Mouse (Mus musculus): ENCODE results near the gene Lce1f. TPM values are rescaled to one million over a fixed set of nuclear protein-coding genes. Genes with fewer than 3 reads are reported as not detected.

Gene Lce1f
- polyA plus RNA-seq, 1 experiment from 2014 or later: not detected

- Histone ChIP-seq H3K36me3 (no peaks in the 10 kb centered on the region), H3K27ac (no peak within 1 kb of the TSS), H3K4me3 (no peak within 1 kb of the TSS), H3K4me1 (no peaks in the 10 kb centered on the region), H3K9me3 (no peaks in the 10 kb centered on the region), H3K4me2 (replicated peaks) (no peak within 1 kb of the TSS), H3K27me3 (no peaks in the 10 kb centered on the region), H3K9ac (no peak within 1 kb of the TSS)
- no peak for ATAC-seq (ENCODE audit: insufficient number of reproducible peaks, insufficient read depth, low FRiP score, low TSS enrichment)
These were observed 49.9 kb downstream of the Lce1f start, which contains the start of gene Lce1a2 for GRCm38 (mm10) chr3:92670215-92670614. Gene Lce1a2 (minus strand): TSS chr3:92670315.

Other genes starting within 250 kb of the Lce1f start
- 0.29 and 0.55 TPM in 2 replicates for gene Sprr1a, start 234.5 kb downstream of the Lce1f start, polyA plus RNA-seq (2016; fragmentation: Nextera tagmentation; extraction: Ambion mirVana)
- not detected in 2 replicates for gene Sprr4, start 219.9 kb downstream of the Lce1f start, polyA plus RNA-seq (2016; fragmentation: Nextera tagmentation; extraction: Ambion mirVana)
- gene 2310046K23Rik, start 185.8 kb downstream of the Lce1f start, polyA plus RNA-seq (2016; fragmentation: Nextera tagmentation; extraction: Ambion mirVana): not detected in 2 replicates
- not detected in 2 replicates for gene Ivl, start 146.6 kb downstream of the Lce1f start, polyA plus RNA-seq (2016; fragmentation: Nextera tagmentation; extraction: Ambion mirVana)
- not detected in 2 replicates for gene Smcp, start 131.4 kb downstream of the Lce1f start, polyA plus RNA-seq (2016; fragmentation: Nextera tagmentation; extraction: Ambion mirVana)
- not detected in 2 replicates for gene 2210017I01Rik, start 112.9 kb downstream of the Lce1f start, polyA plus RNA-seq (2016; fragmentation: Nextera tagmentation; extraction: Ambion mirVana)
- gene Lce6a, start 98.7 kb downstream of the Lce1f start, polyA plus RNA-seq (2016; fragmentation: Nextera tagmentation; extraction: Ambion mirVana): not detected in 2 replicates
- gene Lce1a1, start 72.0 kb downstream of the Lce1f start, polyA plus RNA-seq (2016; fragmentation: Nextera tagmentation; extraction: Ambion mirVana): not detected in 2 replicates
- gene Lce1b, start 63.4 kb downstream of the Lce1f start, polyA plus RNA-seq (2016; fragmentation: Nextera tagmentation; extraction: Ambion mirVana): not detected in 2 replicates
- not detected in 2 replicates for gene Lce1a2, start 50.0 kb downstream of the Lce1f start, polyA plus RNA-seq (2016; fragmentation: Nextera tagmentation; extraction: Ambion mirVana)
- not detected in 2 replicates for gene Lce1c, start 41.1 kb downstream of the Lce1f start, polyA plus RNA-seq (2016; fragmentation: Nextera tagmentation; extraction: Ambion mirVana)
- not detected in 2 replicates for gene Lce1d, start 33.1 kb downstream of the Lce1f start, polyA plus RNA-seq (2016; fragmentation: Nextera tagmentation; extraction: Ambion mirVana)
- gene Lce1e, start 11.3 kb downstream of the Lce1f start, polyA plus RNA-seq (2016; fragmentation: Nextera tagmentation; extraction: Ambion mirVana): not detected in 2 replicates
- not detected in 2 replicates for gene Gm38119, start 18.7 kb upstream of the Lce1f start, polyA plus RNA-seq (2016; fragmentation: Nextera tagmentation; extraction: Ambion mirVana)
- not detected in 2 replicates for gene Lce1g, start 32.0 kb upstream of the Lce1f start, polyA plus RNA-seq (2016; fragmentation: Nextera tagmentation; extraction: Ambion mirVana)
- gene Lce1h, start 44.7 kb upstream of the Lce1f start, polyA plus RNA-seq (2016; fragmentation: Nextera tagmentation; extraction: Ambion mirVana): not detected in 2 replicates
- gene Lce1i, start 58.5 kb upstream of the Lce1f start, polyA plus RNA-seq (2016; fragmentation: Nextera tagmentation; extraction: Ambion mirVana): not detected in 2 replicates
- not detected in 2 replicates for gene Lce1j, start 70.2 kb upstream of the Lce1f start, polyA plus RNA-seq (2016; fragmentation: Nextera tagmentation; extraction: Ambion mirVana)
- gene Lce1k, start 87.5 kb upstream of the Lce1f start, polyA plus RNA-seq (2016; fragmentation: Nextera tagmentation; extraction: Ambion mirVana): not detected in 2 replicates
- gene Kprp, start 106.9 kb upstream of the Lce1f start, polyA plus RNA-seq (2016; fragmentation: Nextera tagmentation; extraction: Ambion mirVana): not detected in 2 replicates
- not detected in 2 replicates for gene Lce1l, start 130.9 kb upstream of the Lce1f start, polyA plus RNA-seq (2016; fragmentation: Nextera tagmentation; extraction: Ambion mirVana)
- not detected in 2 replicates for gene 2310050C09Rik, start 149.9 kb upstream of the Lce1f start, polyA plus RNA-seq (2016; fragmentation: Nextera tagmentation; extraction: Ambion mirVana)
- gene Lce3a, start 205.9 kb upstream of the Lce1f start, polyA plus RNA-seq (2016; fragmentation: Nextera tagmentation; extraction: Ambion mirVana): not detected in 2 replicates
- gene Lce3b, start 212.6 kb upstream of the Lce1f start, polyA plus RNA-seq (2016; fragmentation: Nextera tagmentation; extraction: Ambion mirVana): not detected in 2 replicates
- not detected in 2 replicates for gene Lce3c, start 224.1 kb upstream of the Lce1f start, polyA plus RNA-seq (2016; fragmentation: Nextera tagmentation; extraction: Ambion mirVana)
- gene Lce3d, start 237.0 kb upstream of the Lce1f start, polyA plus RNA-seq (2016; fragmentation: Nextera tagmentation; extraction: Ambion mirVana): not detected in 2 replicates
- gene Lce3e, start 246.7 kb upstream of the Lce1f start, polyA plus RNA-seq (2016; fragmentation: Nextera tagmentation; extraction: Ambion mirVana): not detected in 2 replicates

Measured in embryonic facial prominence, embryonic 12.5 days (tissue).